Comparison of ENCODE assay signal across 8 mouse cellular contexts in genomic region chr9:61985183-61985863, GRCm38 (mm10). TPM values are rescaled to one million over a fixed set of nuclear protein-coding genes. Genes with fewer than 3 reads are reported as not detected.
A peak's percentile ranks its signal among the peaks of the same experiment; 100 is the strongest.
DNase-seq lines count a peak whose midpoint lies in the region; ATAC-seq and TF ChIP-seq lines count a peak whose summit lies in the region.

No protein-coding gene starts in this region.

- ATAC-seq in forebrain, embryonic 12.5 days (ENCODE audit: low FRiP score) = no peak
- ATAC-seq in intestine, postnatal 0 days = no peak

- H3K9me3 ChIP-seq in forebrain, embryonic 10.5 days = no peaks in the 10 kb centered on the region
- H3K9me3 ChIP-seq in forebrain, embryonic 12.5 days = no peaks in the 10 kb centered on the region
- no peaks in the 10 kb centered on the region for H3K9me3 ChIP-seq in intestine, postnatal 0 days (ENCODE audit: control insufficient read depth)

- no peak overlapping the region for H3K27ac ChIP-seq in forebrain, embryonic 10.5 days
- no peak overlapping the region for H3K27ac ChIP-seq in forebrain, embryonic 12.5 days
- no peak overlapping the region for H3K27ac ChIP-seq in intestine, postnatal 0 days (ENCODE audit: low read depth, low read length)
- peak overlapping the region; percentile 37 for H3K27ac ChIP-seq in spleen, adult 2 months (ENCODE audit: insufficient read depth, low read length)

- no peaks in the 10 kb centered on the region for H3K36me3 ChIP-seq in forebrain, embryonic 10.5 days (replicated peaks)
- H3K36me3 ChIP-seq in forebrain, embryonic 12.5 days (replicated peaks) = no peaks in the 10 kb centered on the region
- H3K36me3 ChIP-seq in intestine, postnatal 0 days (ENCODE audit: control insufficient read depth, insufficient read depth) = no peaks in the 10 kb centered on the region
- H3K36me3 ChIP-seq in spleen, adult 2 months (ENCODE audit: control insufficient read depth, insufficient read depth, low read length) = no peaks in the 10 kb centered on the region

- peak; percentile 38 for DNase-seq in forebrain, embryonic 10.5 days (ENCODE audit: extremely low spot score, low spot score)
- DNase-seq in 416B (ENCODE audit: low read depth) = peak; percentile 60
- DNase-seq in adrenal gland, postnatal 14 days = peak; percentile 75
- DNase-seq in fibroblast of lung, adult 2 months (ENCODE audit: low read depth) = peak; percentile 18
- DNase-seq in lung, postnatal 36 days = peak; percentile 86
- DNase-seq in spleen, adult 2 months (ENCODE audit: low read depth in 1 of 2, low spot score in 2 of 2) = peak; percentile 42 to 73

- H3K9ac ChIP-seq in forebrain, embryonic 12.5 days = no peak overlapping the region
- no peak overlapping the region for H3K9ac ChIP-seq in intestine, postnatal 0 days (ENCODE audit: low read depth, low read length)

- WGBS in forebrain, embryonic 10.5 days = 64% methylated on average over 11 of the region's 11 CpGs
- 69% methylated on average over 11 of the region's 11 CpGs for WGBS in forebrain, embryonic 12.5 days
- WGBS in intestine, postnatal 0 days = 41% methylated on average over 11 of the region's 11 CpGs
- 21% methylated on average over 11 of the region's 11 CpGs for WGBS in spleen, adult 2 months

- TF ChIP-seq CTCF in intestine, postnatal 0 days (IDR thresholded peaks at IDR 0.05; ENCODE audit: low read depth) = peak; percentile 78
- peak; percentile 69; the same call in 1 of the 2 replicates for TF ChIP-seq CTCF in spleen, adult 2 months (IDR thresholded peaks at IDR 0.05; ENCODE audit: extremely low read depth, insufficient read depth, insufficient read length, insufficient replicate concordance)

- H3K4me3 ChIP-seq in forebrain, embryonic 10.5 days = no peak overlapping the region
- no peak overlapping the region for H3K4me3 ChIP-seq in forebrain, embryonic 12.5 days (replicated peaks)
- no peak overlapping the region for H3K4me3 ChIP-seq in intestine, postnatal 0 days (ENCODE audit: low read depth, low read length)
- H3K4me3 ChIP-seq in spleen, adult 2 months (ENCODE audit: extremely low read depth, insufficient read depth, insufficient read length) = no peak overlapping the region

- no peaks in the 10 kb centered on the region for H3K27me3 ChIP-seq in forebrain, embryonic 10.5 days (ENCODE audit: poor library complexity, severe bottlenecking)
- 0 out of 2 replicates have a peak, but pooled peaks cover 3% of the 10 kb centered on the region for H3K27me3 ChIP-seq in forebrain, embryonic 12.5 days
- no peaks in the 10 kb centered on the region for H3K27me3 ChIP-seq in intestine, postnatal 0 days (replicated peaks; ENCODE audit: control insufficient read depth, insufficient read depth, low read length)
- H3K27me3 ChIP-seq in spleen, adult 2 months (ENCODE audit: control insufficient read depth, insufficient read depth, low read length) = no peaks in the 10 kb centered on the region

- no peak overlapping the region for H3K4me2 ChIP-seq in forebrain, embryonic 12.5 days
- no peak overlapping the region; the same call in 1 of the 2 replicates for H3K4me2 ChIP-seq in intestine, postnatal 0 days (replicated peaks; ENCODE audit: low read depth)

- H3K4me1 ChIP-seq in forebrain, embryonic 10.5 days = peaks cover 14% of the 10 kb centered on the region
- 0 out of 2 replicates have a peak, but pooled peaks cover 4% of the 10 kb centered on the region for H3K4me1 ChIP-seq in forebrain, embryonic 12.5 days
- 0 out of 2 replicates have a peak, but pooled peaks cover 2% of the 10 kb centered on the region for H3K4me1 ChIP-seq in intestine, postnatal 0 days (replicated peaks; ENCODE audit: control insufficient read depth, insufficient read depth, low read length)
- H3K4me1 ChIP-seq in spleen, adult 2 months (ENCODE audit: control insufficient read depth, insufficient read depth, insufficient read length) = peaks cover 9% of the 10 kb centered on the region; the same call in 1 of the 2 replicates

- TF ChIP-seq POLR2A in spleen, adult 2 months (IDR thresholded peaks at IDR 0.05; ENCODE audit: low read depth, low read length) = no peak

RNA-seq across cellular contexts. Expression of gene Kif23, which starts 38.7 kb away (rescaled TPM):
- 132 and 135 TPM in 2 replicates for polyA plus RNA-seq in forebrain, embryonic 10.5 days (2016; fragmentation: Nextera tagmentation; extraction: Ambion mirVana)
- 104 and 106 TPM in 2 replicates for polyA plus RNA-seq in forebrain, embryonic 12.5 days (2016; fragmentation: Nextera tagmentation; extraction: Ambion mirVana)
- total RNA-seq in adrenal gland, postnatal 14 days (2021) = 25.6 and 26.2 TPM in 2 replicates
- polyA plus RNA-seq in intestine, postnatal 0 days (2015; fragmentation: Nextera tagmentation; extraction: Ambion mirVana) = 14.8 and 16.2 TPM in 2 replicates
- polyA plus RNA-seq in spleen, adult 2 months (2012; rRNA removed) = 4.6 and 4.7 TPM in 2 replicates

RNA-seq across cellular contexts. Expression of gene Paqr5, which starts 41.3 kb away (rescaled TPM):
- polyA plus RNA-seq in forebrain, embryonic 10.5 days (2016; fragmentation: Nextera tagmentation; extraction: Ambion mirVana) = 0.58 and 1.0 TPM in 2 replicates
- polyA plus RNA-seq in forebrain, embryonic 12.5 days (2016; fragmentation: Nextera tagmentation; extraction: Ambion mirVana) = 0.47 and 0.56 TPM in 2 replicates
- total RNA-seq in adrenal gland, postnatal 14 days (2021) = 1.5 and 2.6 TPM in 2 replicates
- polyA plus RNA-seq in intestine, postnatal 0 days (2015; fragmentation: Nextera tagmentation; extraction: Ambion mirVana) = 2.1 and 5.1 TPM in 2 replicates
- polyA plus RNA-seq in spleen, adult 2 months (2012; rRNA removed) = 2.7 and 3.0 TPM in 2 replicates

Comparison
In these comparisons a context has a peak if more than half of its experiments do, and no peak if none do; other contexts are left out.
1. DNase-seq: peak in every context shown above with its lines; median percentile 86 in lung, postnatal 36 days; 75 in adrenal gland, postnatal 14 days; 60 in 416B; 58 in spleen, adult 2 months; 38 in forebrain, embryonic 10.5 days; 18 in fibroblast of lung, adult 2 months.